Mouse (Mus musculus) myocyte (in vitro differentiated cells): Measurements from ENCODE around the gene Tmeff1. TPM values are rescaled to one million over a fixed set of nuclear protein-coding genes. Genes with fewer than 3 reads are reported as not detected.

Experiments used
- H3K27me3 ChIP-seq: one replicate; pipeline ENCODE4 v1.6.1; 2011; ENCODE audit not compliant: control insufficient read depth, insufficient read depth, insufficient read length
- H3K36me3 ChIP-seq: one replicate; pipeline ENCODE4 v1.6.1; 2011; ENCODE audit not compliant: control insufficient read depth, insufficient read depth
- H3K4me2 ChIP-seq: one replicate; pipeline ENCODE4 v1.6.1; 2011; ENCODE audit warnings: low read depth, control low read depth
- H3K4me3 ChIP-seq: one replicate; pipeline ENCODE4 v1.5.1; 2011; ENCODE audit warnings: mild to moderate bottlenecking, control low read depth, moderate library complexity
- H3K79me2 ChIP-seq: one replicate; pipeline ENCODE4 v1.6.1; 2011; ENCODE audit not compliant: control insufficient read depth, insufficient read depth
- H3ac ChIP-seq: one replicate; pipeline ENCODE4 v1.6.1; 2011; ENCODE audit not compliant: control insufficient read depth, insufficient read length
- CEBPB ChIP-seq: IDR thresholded peaks from 2 replicates; pipeline ENCODE4 v1.6.1; 2011; ENCODE audit warnings: mild to moderate bottlenecking, moderate library complexity; ENCODE audit not compliant: poor library complexity, insufficient read depth, severe bottlenecking
- E2F4 ChIP-seq: IDR thresholded peaks from one replicate; pipeline ENCODE4 v1.6.1; 2011; ENCODE audit warnings: mild to moderate bottlenecking, control low read depth, moderate library complexity; ENCODE audit not compliant: insufficient read depth
- MAX ChIP-seq: IDR thresholded peaks from one replicate; pipeline ENCODE4 v1.6.1; 2011; ENCODE audit warnings: low read depth, mild to moderate bottlenecking, control low read depth
- MYOD1 ChIP-seq, 3 experiments: IDR thresholded peaks; one replicate each; pipeline ENCODE4 v1.6.1; 2011; ENCODE audit warnings: control low read depth in 2 of 3, low read depth in 2 of 3, mild to moderate bottlenecking in 2 of 3, moderate library complexity in 1 of 3; ENCODE audit not compliant: insufficient read length in 2 of 3, control insufficient read depth in 1 of 3
- MYOG ChIP-seq, 3 experiments: IDR thresholded peaks; one replicate each; pipeline ENCODE4 v1.6.1; 2011; ENCODE audit warnings: control low read depth in 2 of 3, low read depth in 2 of 3, mild to moderate bottlenecking in 2 of 3; ENCODE audit not compliant: insufficient read length in 2 of 3, control insufficient read depth in 1 of 3, insufficient read depth in 1 of 3
- POLR2A ChIP-seq: IDR thresholded peaks from one replicate; pipeline ENCODE4 v1.6.1; 2011; ENCODE audit warnings: low read depth, mild to moderate bottlenecking, control low read depth, moderate library complexity; ENCODE audit not compliant: insufficient read length
- POLR2AphosphoS2 ChIP-seq: IDR thresholded peaks from one replicate; pipeline ENCODE4 v1.6.1; 2011; ENCODE audit warnings: low read depth, control low read depth; ENCODE audit not compliant: insufficient read length
- REST ChIP-seq: IDR thresholded peaks from one replicate; pipeline ENCODE4 v1.6.1; 2011; ENCODE audit warnings: mild to moderate bottlenecking, control low read depth, moderate library complexity; ENCODE audit not compliant: insufficient read depth, insufficient read length
- SRF ChIP-seq: IDR thresholded peaks from one replicate; pipeline ENCODE4 v1.6.1; 2011; ENCODE audit warnings: low read depth; ENCODE audit not compliant: control insufficient read depth, insufficient read length
- TCF12 ChIP-seq: IDR thresholded peaks from one replicate; pipeline ENCODE4 v1.6.1; 2011; ENCODE audit warnings: mild to moderate bottlenecking, control low read depth; ENCODE audit not compliant: poor library complexity, insufficient read depth, severe bottlenecking
- TCF3 ChIP-seq: IDR thresholded peaks from one replicate; pipeline ENCODE4 v1.6.1; 2011; ENCODE audit warnings: low read depth, control low read depth; ENCODE audit not compliant: insufficient read length
- USF1 ChIP-seq: IDR thresholded peaks from one replicate; pipeline ENCODE4 v1.6.1; 2011; ENCODE audit warnings: low read depth, mild to moderate bottlenecking, control low read depth, moderate library complexity
- polyA plus RNA-seq: library from polyadenylated mRNA; unstranded; fragments of >200 nt; fragmentation: generic; extraction: Trizol; gene quantifications from one replicate; pipeline ENCODE4 v1.2.1, GENCODE M21; 2012; ENCODE audit warnings: missing spikeins

Tmeff1 gene
- polyA plus RNA-seq, 1 experiment, result 19.6 TPM

DNA sequence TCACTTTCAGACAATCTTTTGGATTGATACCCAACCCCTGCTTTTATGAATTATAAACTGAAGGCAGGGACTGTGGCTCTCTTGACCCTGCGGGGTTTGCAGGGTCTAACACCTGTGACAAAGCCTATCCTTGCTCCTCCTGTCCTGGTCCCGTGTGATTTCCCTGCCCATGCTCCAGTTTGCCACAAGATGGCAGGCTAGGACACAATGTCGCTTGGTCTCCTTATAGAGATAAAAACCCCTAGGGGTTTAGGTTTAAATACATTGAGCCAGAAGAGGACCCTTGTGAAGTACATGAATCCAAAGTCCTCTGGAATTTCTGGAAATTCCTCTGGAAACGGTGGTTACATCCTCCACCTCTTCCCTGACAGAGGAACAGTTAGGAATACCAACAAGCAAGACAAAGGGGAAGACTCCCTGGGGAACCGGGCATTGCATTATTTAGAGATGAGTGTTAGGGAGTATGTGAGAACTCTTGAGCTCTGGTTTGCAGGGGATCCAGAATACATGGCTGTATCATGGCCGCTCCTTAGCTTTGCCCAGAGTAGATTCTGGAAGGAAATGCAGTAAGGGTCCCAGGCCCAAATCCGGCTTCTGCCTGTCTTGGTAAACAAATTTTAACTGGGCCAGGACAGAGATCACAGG, 106.9 kb downstream of the Tmeff1 start:
- Histone ChIP-seq H3K27me3 (no peaks in the 10 kb centered on the region), H3ac (no peak overlapping the region), H3K79me2 (no peaks in the 10 kb centered on the region), H3K4me2 (no peak overlapping the region), H3K4me3 (no peak overlapping the region), H3K36me3 (no peaks in the 10 kb centered on the region)
- TF ChIP-seq MYOD1 (IDR thresholded peaks at IDR 0.05; ENCODE audit: control insufficient read depth in 1 of 3, insufficient read length in 2 of 3, low read depth in 2 of 3) (no peak), USF1 (no peak)

DNA sequence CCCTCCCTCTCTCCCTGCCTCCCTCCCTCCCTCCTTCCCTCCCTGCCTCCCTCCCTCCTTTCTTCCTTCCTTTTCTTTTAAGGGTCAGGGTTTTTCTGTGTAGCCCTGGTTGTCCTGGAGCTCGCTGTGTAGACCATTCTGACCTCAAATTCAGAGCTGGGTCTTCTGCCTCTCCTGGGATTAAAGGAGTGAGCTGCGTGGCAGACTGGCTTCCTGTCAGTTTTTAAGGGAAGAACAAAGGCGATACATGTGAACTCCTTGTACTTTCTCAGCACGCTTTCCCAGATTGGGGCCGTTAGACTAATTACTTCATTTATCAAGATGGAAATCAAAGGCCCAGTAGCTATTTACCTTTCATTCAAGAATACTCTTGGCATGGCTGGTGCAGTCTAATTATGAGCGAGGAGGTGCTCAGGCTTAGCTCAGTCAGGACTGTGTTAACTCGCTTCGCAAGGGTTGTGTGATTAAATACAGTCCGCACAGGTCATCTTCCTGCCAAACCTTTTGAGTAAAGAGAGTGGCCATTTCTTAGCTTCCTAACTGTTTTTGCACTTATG, 107.8 kb downstream of the Tmeff1 start:
- TF ChIP-seq MAX (no peak), MYOD1 (IDR thresholded peaks at IDR 0.05; ENCODE audit: control insufficient read depth in 1 of 3, insufficient read length in 2 of 3, low read depth in 2 of 3) (no peak), TCF3 (no peak), REST (no peak), E2F4 (no peak), POLR2AphosphoS2 (no peak), USF1 (no peak), SRF (no peak), CEBPB (no peak), MYOG (IDR thresholded peaks at IDR 0.05; ENCODE audit: control insufficient read depth in 1 of 3, insufficient read depth in 1 of 3, insufficient read length in 2 of 3, low read depth in 2 of 3) (no peak), POLR2A (no peak), TCF12 (no peak)
- H3K36me3 ChIP-seq, result no peaks in the 10 kb centered on the region
- no peaks in the 10 kb centered on the region for H3K27me3 ChIP-seq
- H3K4me2 ChIP-seq, result no peak overlapping the region
- no peak overlapping the region for H3K4me3 ChIP-seq
- H3K79me2 ChIP-seq, result no peaks in the 10 kb centered on the region
- H3ac ChIP-seq, result no peak overlapping the region

DNA sequence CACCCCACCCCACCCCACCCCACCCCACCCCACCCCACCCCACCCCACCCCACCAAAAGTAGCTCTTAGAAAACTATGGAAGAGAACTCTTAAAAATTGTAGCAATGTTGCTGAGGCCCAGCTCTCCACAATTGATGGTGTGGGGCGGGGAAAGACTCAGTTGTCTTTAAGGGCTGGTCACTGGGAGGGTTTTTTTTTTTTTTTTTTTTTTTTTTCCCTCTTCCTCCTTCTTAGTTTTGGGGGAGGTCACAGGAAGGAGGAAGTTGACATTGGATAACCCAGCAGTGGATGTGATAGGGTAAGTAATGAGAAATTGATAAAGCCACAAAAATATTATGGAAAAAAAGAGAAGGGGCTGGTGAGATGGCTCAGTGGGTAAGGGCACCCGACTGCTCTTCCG, 111.7 kb downstream of the Tmeff1 start:
- H3K36me3 ChIP-seq, result no peaks in the 10 kb centered on the region
- TF ChIP-seq E2F4, result no peak
- TF ChIP-seq POLR2AphosphoS2, result no peak
- no peak for TF ChIP-seq CEBPB
- no peak for TF ChIP-seq SRF
- TF ChIP-seq REST, result no peak
- no peak for TF ChIP-seq TCF3
- no peak for TF ChIP-seq USF1
- TF ChIP-seq MYOD1 (IDR thresholded peaks at IDR 0.05; ENCODE audit: control insufficient read depth in 1 of 3, insufficient read length in 2 of 3, low read depth in 2 of 3), result no peak
- no peak for TF ChIP-seq MAX
- TF ChIP-seq MYOG (IDR thresholded peaks at IDR 0.05; ENCODE audit: control insufficient read depth in 1 of 3, insufficient read depth in 1 of 3, insufficient read length in 2 of 3, low read depth in 2 of 3), result no peak

DNA sequence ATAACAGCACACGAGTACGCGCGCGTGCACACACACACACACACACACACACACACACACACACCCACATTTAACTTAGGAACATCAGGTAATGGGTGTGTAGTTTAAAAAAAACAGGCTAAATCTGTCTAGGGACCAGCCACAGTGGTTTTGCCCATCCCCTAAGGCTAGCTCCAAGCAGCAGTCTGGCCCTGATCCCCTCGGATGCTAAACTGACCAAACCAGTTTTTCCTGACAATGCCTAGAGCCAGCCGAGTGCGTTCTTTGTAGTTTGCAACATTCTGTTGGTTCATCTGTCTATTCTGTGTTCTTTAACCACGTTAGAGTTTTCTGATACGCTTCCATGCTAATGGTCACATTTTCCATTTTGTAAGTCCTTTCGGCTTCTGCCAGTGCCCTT, 112.3 kb downstream of the Tmeff1 start:
- TF ChIP-seq CEBPB, result no peak
- no peak overlapping the region for H3K4me2 ChIP-seq
- no peaks in the 10 kb centered on the region for H3K79me2 ChIP-seq
- H3ac ChIP-seq, result no peak overlapping the region
- H3K27me3 ChIP-seq, result no peaks in the 10 kb centered on the region
- H3K4me3 ChIP-seq, result no peak overlapping the region
- no peaks in the 10 kb centered on the region for H3K36me3 ChIP-seq

More for the DNA sequence above, 111.7 kb downstream of the Tmeff1 start:
- Histone ChIP-seq H3K4me3 (no peak overlapping the region), H3K27me3 (no peaks in the 10 kb centered on the region), H3ac (no peak overlapping the region), H3K4me2 (no peak overlapping the region), H3K79me2 (no peaks in the 10 kb centered on the region)

Other genes with a start within 250 kb of the Tmeff1 start
- 11.3 TPM for gene Tex10, start 111.7 kb upstream of the Tmeff1 start, polyA plus RNA-seq
- gene Msantd3, start 45.2 kb upstream of the Tmeff1 start, polyA plus RNA-seq, result 24.5 TPM
- 119 TPM for gene Cavin4, start 78.3 kb downstream of the Tmeff1 start, polyA plus RNA-seq